Mouse (Mus musculus): ENCODE results near the gene Rab31. TPM values are rescaled to one million over a fixed set of nuclear protein-coding genes. Genes with fewer than 3 reads are reported as not detected.

The Rab31 gene
- polyA plus RNA-seq, 1 experiment from 2014 or later = 73.5 TPM

DNA sequence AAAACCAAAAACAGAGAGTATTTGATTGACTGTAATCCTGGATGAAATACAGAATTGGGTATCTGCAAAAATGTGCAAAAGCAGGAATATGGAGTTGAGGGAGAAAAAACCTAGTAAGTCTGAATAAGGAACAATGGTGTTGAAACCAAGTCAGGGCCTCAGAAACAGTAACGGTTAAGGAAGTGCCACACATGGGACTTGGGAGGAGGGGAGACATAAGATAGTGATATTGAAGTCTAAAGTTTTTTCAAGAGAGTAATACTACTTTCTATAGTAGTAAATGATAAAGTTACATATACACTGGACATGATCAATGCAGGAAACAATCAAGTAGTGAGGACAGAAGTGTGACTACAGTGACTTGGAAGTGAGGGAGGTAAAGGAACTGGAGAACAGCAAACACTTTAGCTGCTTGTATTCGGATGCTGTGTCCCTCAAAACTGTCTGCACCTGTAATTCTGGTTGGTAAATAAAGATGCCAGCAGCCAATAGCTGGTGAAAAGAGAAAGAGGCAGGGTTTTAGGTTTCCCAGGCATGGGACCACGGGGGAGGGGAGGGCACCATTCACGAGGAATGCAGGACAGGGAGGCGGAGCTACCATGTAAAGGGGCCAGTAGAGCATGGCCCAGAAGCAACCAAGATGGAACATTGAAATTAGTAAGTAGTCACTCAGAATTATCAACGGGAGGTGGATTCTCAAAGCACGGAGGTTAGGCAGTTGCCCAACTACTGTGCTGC lies 164.8 kb downstream of the Rab31 start:
- H3K27me3 ChIP-seq (replicated peaks; ENCODE audit: control insufficient read depth, insufficient read depth, low read length) = no peaks in the 10 kb centered on the region
- H3K36me3 ChIP-seq (ENCODE audit: control insufficient read depth, insufficient read depth) = no peaks in the 10 kb centered on the region
- no peaks in the 10 kb centered on the region for H3K9me3 ChIP-seq (ENCODE audit: control insufficient read depth, low read length)
- no peak overlapping the region for H3K4me2 ChIP-seq (ENCODE audit: low read length)
- H3K4me3 ChIP-seq (replicated peaks; ENCODE audit: low read length) = no peak overlapping the region
- H3K4me1 ChIP-seq (replicated peaks; ENCODE audit: control insufficient read depth, insufficient read depth, low read length) = peaks cover 26% of the 10 kb centered on the region
- ATAC-seq = no peak
- 41% methylated on average over 7 of the region's 7 CpGs for WGBS
- H3K9ac ChIP-seq (replicated peaks; ENCODE audit: low read depth, low read length) = no peak overlapping the region
- H3K27ac ChIP-seq (ENCODE audit: low read length) = no peak overlapping the region

DNA sequence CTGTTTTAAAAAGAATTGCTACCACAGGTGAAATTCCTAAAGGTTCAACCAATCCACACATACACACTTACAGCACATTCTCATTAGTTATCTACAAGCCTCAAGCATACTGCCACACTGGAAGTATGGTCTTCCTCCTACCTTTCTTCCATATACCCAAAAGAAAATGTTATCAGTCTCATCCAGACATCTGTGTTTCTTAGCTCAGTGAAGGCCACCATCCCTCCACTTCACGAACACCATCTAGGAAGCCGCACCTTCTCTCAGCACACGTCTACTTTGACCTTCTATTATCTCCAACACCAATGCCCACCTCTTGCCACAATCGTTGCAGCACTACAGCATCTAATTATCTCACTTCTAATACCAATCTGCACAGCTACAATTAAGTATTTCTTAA lies 166.5 kb downstream of the Rab31 start:
- WGBS = 71% methylated on average over 4 of the region's 4 CpGs
- H3K9ac ChIP-seq (replicated peaks; ENCODE audit: low read depth, low read length) = no peak overlapping the region
- no peak for ATAC-seq
- no peak overlapping the region for H3K4me2 ChIP-seq (ENCODE audit: low read length)
- no peak overlapping the region for H3K27ac ChIP-seq (ENCODE audit: low read length)
- no peaks in the 10 kb centered on the region for H3K27me3 ChIP-seq (replicated peaks; ENCODE audit: control insufficient read depth, insufficient read depth, low read length)
- no peaks in the 10 kb centered on the region for H3K9me3 ChIP-seq (ENCODE audit: control insufficient read depth, low read length)
- H3K4me3 ChIP-seq (replicated peaks; ENCODE audit: low read length) = no peak overlapping the region
- no peaks in the 10 kb centered on the region for H3K36me3 ChIP-seq (ENCODE audit: control insufficient read depth, insufficient read depth)
- peaks cover 16% of the 10 kb centered on the region for H3K4me1 ChIP-seq (replicated peaks; ENCODE audit: control insufficient read depth, insufficient read depth, low read length)

GRCm38 (mm10) chr17:65604892-65605291 lies 167.7 kb downstream of the Rab31 start:
- no peaks in the 10 kb centered on the region for H3K9me3 ChIP-seq (ENCODE audit: control insufficient read depth, low read length)
- H3K9ac ChIP-seq (replicated peaks; ENCODE audit: low read depth, low read length) = no peak overlapping the region
- H3K4me1 ChIP-seq (replicated peaks; ENCODE audit: control insufficient read depth, insufficient read depth, low read length) = peaks cover 19% of the 10 kb centered on the region
- H3K27ac ChIP-seq (ENCODE audit: low read length) = no peak overlapping the region
- no peak overlapping the region for H3K4me3 ChIP-seq (replicated peaks; ENCODE audit: low read length)
- H3K4me2 ChIP-seq (ENCODE audit: low read length) = no peak overlapping the region
- H3K27me3 ChIP-seq (replicated peaks; ENCODE audit: control insufficient read depth, insufficient read depth, low read length) = no peaks in the 10 kb centered on the region
- no peak for ATAC-seq
- no peaks in the 10 kb centered on the region for H3K36me3 ChIP-seq (ENCODE audit: control insufficient read depth, insufficient read depth)

- Histone ChIP-seq H3K27ac (ENCODE audit: low read length) (no peak overlapping the region), H3K4me3 (replicated peaks; ENCODE audit: low read length) (no peak overlapping the region), H3K4me1 (replicated peaks; ENCODE audit: control insufficient read depth, insufficient read depth, low read length) (peaks cover 15% of the 10 kb centered on the region), H3K27me3 (replicated peaks; ENCODE audit: control insufficient read depth, insufficient read depth, low read length) (no peaks in the 10 kb centered on the region), H3K36me3 (ENCODE audit: control insufficient read depth, insufficient read depth) (no peaks in the 10 kb centered on the region), H3K4me2 (ENCODE audit: low read length) (no peak overlapping the region), H3K9ac (replicated peaks; ENCODE audit: low read depth, low read length) (no peak overlapping the region), H3K9me3 (ENCODE audit: control insufficient read depth, low read length) (no peaks in the 10 kb centered on the region)
- ATAC-seq = no peak
These were observed 168.2 kb downstream of the Rab31 start for GRCm38 (mm10) chr17:65604315-65604714.

Other genes with a start within 250 kb of the Rab31 start
- 0.49 and 0.57 TPM in 2 replicates for gene Tmem232, start 232.0 kb downstream of the Rab31 start, polyA plus RNA-seq (2015; fragmentation: Nextera tagmentation; extraction: Ambion mirVana)
- 241 and 271 TPM in 2 replicates for gene Vapa, start 159.2 kb downstream of the Rab31 start, polyA plus RNA-seq (2015; fragmentation: Nextera tagmentation; extraction: Ambion mirVana)
- 0.11 TPM in 1 of 2 replicates, not detected in the other for gene Txndc2, start 130.6 kb downstream of the Rab31 start, polyA plus RNA-seq (2015; fragmentation: Nextera tagmentation; extraction: Ambion mirVana)
- 47.8 and 54.6 TPM in 2 replicates for gene Ppp4r1, start 9.8 kb upstream of the Rab31 start, polyA plus RNA-seq (2015; fragmentation: Nextera tagmentation; extraction: Ambion mirVana)
- 48.8 and 55.6 TPM in 2 replicates for gene Ralbp1, start 113.0 kb upstream of the Rab31 start, polyA plus RNA-seq (2015; fragmentation: Nextera tagmentation; extraction: Ambion mirVana)
- gene Twsg1, start 178.5 kb upstream of the Rab31 start, polyA plus RNA-seq (2015; fragmentation: Nextera tagmentation; extraction: Ambion mirVana) = 71.1 and 82.7 TPM in 2 replicates